Mouse (Mus musculus): ENCODE measurements at regions not wholly inside any gene's neighbourhood (a gene's known extent, or its start where the extent isn't known, plus 50 kb on each side); places are given as distances from the start of the nearest gene placed in this dataset.
A peak's percentile ranks its signal among the peaks of the same experiment; 100 is the strongest.

DNA sequence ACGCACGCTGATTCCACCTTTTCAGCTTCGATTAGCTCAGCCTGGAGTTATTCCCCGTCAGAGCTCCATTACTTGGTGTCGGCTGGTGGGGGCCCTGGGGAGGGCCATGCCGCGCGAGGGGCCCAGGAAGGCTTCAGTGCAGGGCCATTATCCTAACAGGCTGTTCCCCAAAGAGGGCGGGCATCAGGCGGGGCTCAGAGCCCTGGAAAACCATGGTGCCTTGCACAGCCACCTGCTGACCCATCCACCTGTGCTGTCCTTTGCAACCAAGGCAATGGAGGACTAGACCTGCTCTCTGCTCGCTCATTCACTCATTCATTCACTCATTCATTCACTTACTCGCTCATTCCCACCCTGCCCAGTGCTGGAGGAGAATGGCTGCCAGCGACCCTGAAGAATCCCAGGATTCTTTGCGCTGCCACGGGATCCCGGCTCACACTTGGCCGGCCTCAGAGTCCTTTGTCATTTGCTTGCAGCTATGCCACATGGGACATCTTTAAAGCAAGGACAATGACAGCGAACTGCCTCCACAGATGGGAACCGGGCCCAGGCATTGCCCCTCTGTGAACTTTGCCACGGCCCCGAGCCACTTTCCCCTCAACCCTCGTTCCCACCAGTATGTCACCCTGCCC is 78.6 kb upstream of the Nkx1-1 start:
- DNase-seq (ENCODE audit: low read depth) = no peak

- no peak for DNase-seq (ENCODE audit: low read depth)
These were observed 77.9 kb upstream of the Nkx1-1 start for GRCm38 (mm10) chr5:33511529-33512252.

DNA sequence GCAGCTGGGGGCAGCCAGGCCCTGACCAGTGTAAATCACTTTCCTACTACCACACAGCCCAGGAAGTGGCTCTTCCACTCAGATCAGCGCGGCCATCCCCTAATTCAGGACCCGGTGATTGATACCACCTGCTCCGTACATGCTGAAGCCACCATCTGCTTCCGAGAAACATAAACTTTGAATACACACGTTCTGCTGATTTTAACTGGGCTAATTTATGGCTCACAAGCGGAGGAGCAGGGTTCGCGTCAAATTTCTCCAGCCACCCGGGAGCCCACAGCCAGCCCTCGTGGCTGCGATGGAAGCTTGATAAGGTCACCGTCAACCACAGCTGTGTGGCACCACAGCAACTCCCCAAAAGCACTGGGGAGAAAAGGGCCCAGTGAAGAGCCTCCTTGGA is 72.0 kb upstream of the Nkx1-1 start:
- DNase-seq (ENCODE audit: low read depth) = no peak

GRCm38 (mm10) chr5:33501735-33502495 is 68.1 kb upstream of the Nkx1-1 start:
- DNase-seq (ENCODE audit: low read depth) = no peak

GRCm38 (mm10) chr5:33501211-33501610 is 67.4 kb upstream of the Nkx1-1 start:
- DNase-seq (ENCODE audit: low read depth) = no peak

DNA sequence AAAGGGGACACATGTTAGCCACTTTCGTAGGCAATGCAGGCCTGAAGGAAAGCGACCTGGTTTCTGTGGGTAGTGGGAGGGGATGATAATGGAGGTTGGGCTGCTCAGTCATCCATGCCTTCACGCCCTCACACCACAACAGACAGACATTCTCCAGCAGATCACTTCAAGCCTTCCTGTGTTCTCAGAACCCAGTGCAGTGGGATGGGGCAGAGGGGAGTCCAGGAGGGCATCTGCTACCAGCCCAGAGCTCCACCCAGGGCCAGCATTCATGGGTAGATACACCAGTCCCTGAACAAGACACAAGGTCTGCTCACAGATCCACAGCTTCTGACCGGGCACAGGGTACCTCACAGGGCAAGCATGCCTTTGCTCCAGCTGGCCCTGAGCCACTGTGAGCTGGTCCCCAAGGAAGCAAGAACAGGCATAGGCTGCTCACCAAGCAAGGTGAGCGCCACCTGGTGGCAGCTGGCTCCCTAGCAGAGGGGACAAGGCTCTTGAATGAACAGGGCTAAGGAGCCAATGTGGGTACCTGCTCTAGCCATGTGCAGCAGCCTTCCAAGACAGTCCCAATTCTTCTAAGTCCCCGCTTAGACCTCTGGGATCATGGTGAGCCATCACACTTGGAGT is 62.2 kb upstream of the Nkx1-1 start:
- DNase-seq (ENCODE audit: low read depth) = peak; percentile 72

DNA sequence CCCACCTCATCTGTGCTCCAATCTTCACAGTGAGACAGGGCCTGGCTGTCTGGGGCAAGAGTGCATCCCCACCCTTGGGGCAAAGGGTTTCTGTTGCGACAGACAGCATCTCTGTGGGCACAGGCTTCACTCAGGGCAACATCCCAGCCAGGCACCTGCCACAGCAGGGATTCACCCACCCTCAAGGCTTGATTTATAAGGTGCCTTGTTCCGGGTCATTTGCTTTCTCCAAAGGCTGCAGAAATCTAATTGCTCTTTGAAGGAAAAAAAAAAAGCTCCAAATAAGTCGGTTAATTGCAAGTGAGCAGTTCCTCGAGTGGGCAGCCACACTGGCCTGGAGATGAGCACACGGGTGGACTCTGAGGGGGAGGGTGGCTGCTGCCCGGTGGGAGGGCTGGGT is 61.5 kb upstream of the Nkx1-1 start:
- no peak for DNase-seq (ENCODE audit: low read depth)

DNA sequence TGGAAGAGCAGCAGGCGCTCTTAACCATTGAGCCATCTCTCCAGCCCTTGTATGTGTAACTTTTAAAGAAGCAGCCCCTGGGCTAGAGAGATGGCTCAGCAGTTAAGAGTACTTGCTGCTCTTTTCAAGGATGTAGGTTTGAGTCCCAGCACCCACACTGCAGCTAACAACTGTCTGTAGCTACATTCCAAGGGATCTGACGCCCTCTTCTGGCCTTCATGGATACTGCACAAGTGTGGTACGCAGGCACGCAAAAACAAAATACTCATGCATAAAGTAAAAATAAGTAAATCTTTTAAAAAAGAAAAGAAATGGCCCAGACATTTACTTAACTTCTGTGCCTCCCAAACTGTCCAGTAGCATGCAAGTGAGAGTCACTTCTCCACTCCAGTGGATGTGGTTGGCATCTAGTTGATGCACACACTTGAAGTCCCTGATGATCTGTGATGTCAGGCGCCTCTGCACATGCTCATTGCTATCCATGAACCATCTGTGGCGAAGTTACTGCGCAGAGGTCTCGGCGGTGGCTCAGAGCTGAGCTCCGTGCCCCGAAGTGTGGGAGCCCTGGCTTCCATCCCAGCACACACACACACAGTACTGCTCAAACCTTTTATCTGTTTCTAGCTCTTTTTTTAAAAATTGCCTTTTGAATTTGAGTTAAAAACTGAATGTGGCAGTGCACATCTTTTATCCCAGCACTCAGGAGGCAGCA is 59.0 kb upstream of the Nkx1-1 start:
- no peak for DNase-seq (ENCODE audit: low read depth)

DNA sequence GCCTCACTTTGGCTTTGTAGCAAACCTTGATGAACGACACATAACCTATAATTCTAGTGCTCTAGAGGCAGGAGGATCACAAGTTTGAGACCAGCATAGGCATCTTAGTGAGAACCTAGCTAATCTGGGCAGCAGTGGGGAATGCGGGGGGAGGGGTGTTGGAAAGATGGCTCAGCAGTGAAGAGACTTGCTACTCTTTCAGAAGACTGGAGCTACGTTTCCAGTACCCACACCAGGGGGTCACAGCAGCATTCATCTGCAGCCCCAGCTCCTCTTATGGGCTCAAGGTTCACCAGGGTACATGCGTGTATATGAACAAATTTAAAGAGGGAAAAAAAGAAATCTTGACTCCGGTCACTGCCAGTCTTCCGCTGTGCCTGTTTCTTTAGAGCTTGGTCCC is 55.5 kb upstream of the Nkx1-1 start:
- no peak for DNase-seq (ENCODE audit: low read depth)

DNA sequence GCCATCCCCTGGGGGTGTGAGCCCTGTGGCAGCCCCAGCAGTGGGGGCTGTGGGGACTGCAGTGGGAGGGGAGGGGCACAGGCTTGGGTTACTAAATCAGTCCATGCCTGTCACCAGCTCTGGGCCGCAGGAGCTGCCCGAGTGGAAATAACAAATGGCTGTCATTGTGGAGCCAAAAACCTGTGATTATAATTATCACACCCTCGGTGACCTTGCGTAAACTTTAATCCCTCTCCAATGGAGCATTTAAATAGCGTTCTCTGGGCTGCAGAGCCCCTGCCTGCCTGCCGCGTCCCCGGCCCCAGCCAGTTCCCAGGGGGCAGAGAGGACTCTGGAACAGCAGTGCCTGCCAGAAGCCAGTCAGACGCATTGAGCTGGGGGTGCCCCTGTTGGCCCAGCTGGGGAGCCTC is 54.4 kb upstream of the Nkx1-1 start:
- no peak for DNase-seq (ENCODE audit: low read depth)

GRCm38 (mm10) chr5:33485765-33486164 is 52.0 kb upstream of the Nkx1-1 start:
- no peak for DNase-seq (ENCODE audit: low read depth)
